Mouse (Mus musculus) stomach, adult 2 months (tissue): ENCODE measurements around the gene Olfr730. TPM values are rescaled to one million over a fixed set of nuclear protein-coding genes. Genes with fewer than 3 reads are reported as not detected.

Source experiments
- polyA plus RNA-seq: library from polyadenylated mRNA; depleted of rRNA; stranded (reverse); fragments of >200 nt; gene quantifications from 2 replicates; pipeline ENCODE4 v1.2.3, GENCODE M21; 2012; rRNA removed

The Olfr730 gene
- polyA plus RNA-seq, result not detected in 2 replicates

DNA sequence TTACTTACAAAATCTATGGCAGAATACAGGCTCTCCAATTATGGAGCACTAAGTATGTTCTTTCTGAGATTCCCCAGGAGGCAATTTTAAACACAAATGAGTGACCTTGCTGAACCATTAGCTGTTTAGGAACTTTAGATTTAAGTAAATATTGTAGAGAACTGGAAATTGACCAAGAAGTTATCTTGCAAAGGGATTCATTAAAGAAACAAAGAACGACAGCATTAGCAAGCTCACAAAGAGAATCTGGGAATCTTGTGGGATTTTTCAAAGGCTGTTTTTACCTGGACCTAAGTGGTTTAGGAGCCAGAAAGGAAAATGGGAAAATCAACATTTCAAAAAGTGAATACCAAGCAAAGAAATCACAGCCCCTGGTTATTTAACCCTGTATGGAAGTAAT is at the start of gene Olfr730:
Gene Olfr730, minus strand, starts transcription at position 101 of the 400 bp plus-strand sequence.

GRCm38 (mm10) chr14:50152810-50153209 is 35.2 kb downstream of the Olfr730 start, which contains the start of gene Olfr729:
Gene Olfr729, minus strand, starts transcription at chr14:50152910.

DNA sequence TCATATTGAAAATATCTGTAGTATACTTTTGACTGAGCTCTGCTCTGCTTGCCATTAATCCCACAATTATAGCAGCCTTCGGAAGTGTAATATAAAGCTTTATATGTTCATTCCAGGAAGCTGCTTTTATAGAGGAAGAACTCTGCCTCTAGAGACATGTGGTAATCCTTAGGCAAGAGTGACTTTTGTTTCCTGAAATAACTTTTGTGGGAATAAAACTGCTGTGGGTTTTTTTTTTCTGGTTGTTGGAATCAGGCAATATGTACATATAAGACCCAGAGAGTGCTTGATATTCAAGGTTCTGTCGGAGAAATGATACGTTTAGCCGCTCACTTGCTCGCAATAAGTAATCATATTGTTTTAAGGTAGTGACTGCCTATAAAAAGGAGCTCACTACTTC is 45.4 kb downstream of the Olfr730 start, which contains the start of gene Olfr728:
Gene Olfr728, minus strand, starts transcription at position 101 of the 400 bp plus-strand sequence.

Other genes with a start within 250 kb of the Olfr730 start
- not detected in 2 replicates for gene Olfr724, start 224.9 kb downstream of the Olfr730 start, polyA plus RNA-seq
- gene Olfr725, start 147.8 kb downstream of the Olfr730 start, polyA plus RNA-seq, result not detected in 2 replicates
- not detected in 2 replicates for gene Olfr726, start 97.2 kb downstream of the Olfr730 start, polyA plus RNA-seq
- not detected in 2 replicates for gene Olfr727, start 65.0 kb downstream of the Olfr730 start, polyA plus RNA-seq
- gene Olfr728, start 45.5 kb downstream of the Olfr730 start, polyA plus RNA-seq, result not detected in 2 replicates
- gene Olfr729, start 35.3 kb downstream of the Olfr730 start, polyA plus RNA-seq, result not detected in 2 replicates
- not detected in 2 replicates for gene Olfr731, start 53.7 kb upstream of the Olfr730 start, polyA plus RNA-seq
- gene Olfr732, start 96.0 kb upstream of the Olfr730 start, polyA plus RNA-seq, result not detected in 2 replicates
- not detected in 2 replicates for gene Olfr733, start 113.3 kb upstream of the Olfr730 start, polyA plus RNA-seq
- gene Olfr734, start 138.6 kb upstream of the Olfr730 start, polyA plus RNA-seq, result not detected in 2 replicates
- not detected in 2 replicates for gene Olfr735, start 160.7 kb upstream of the Olfr730 start, polyA plus RNA-seq
- 0.02 TPM in 2 replicates for gene Tlr11, start 169.7 kb upstream of the Olfr730 start, polyA plus RNA-seq
- not detected in 2 replicates for gene Olfr736, start 193.0 kb upstream of the Olfr730 start, polyA plus RNA-seq
- not detected in 2 replicates for gene Olfr738, start 219.4 kb upstream of the Olfr730 start, polyA plus RNA-seq
- not detected in 2 replicates for gene Olfr739, start 230.4 kb upstream of the Olfr730 start, polyA plus RNA-seq